Mouse (Mus musculus) left cerebral cortex, postnatal 14 days (tissue): ENCODE data around the gene Dapk1. TPM values are rescaled to one million over a fixed set of nuclear protein-coding genes. Genes with fewer than 3 reads are reported as not detected.

ENCODE experiments used
- DNase-seq, 2 experiments: peaks; one replicate each; pipeline ENCODE4 v3.0.0; 2021 to 2022; ENCODE audit warnings: low spot score in 2 of 2, mixed read lengths in 1 of 2
- intact Hi-C: fragments of 180-260 bp; cut with DNase I; formaldehyde crosslinking; loops from one replicate; pipeline ENCODE4 v1.15.1; 2025
- total RNA-seq, 2 experiments: library from RNA; stranded (reverse); gene quantifications; 2 replicates each; pipeline ENCODE4 v1.2.3; 2021

Gene Dapk1
- total RNA-seq, 2 experiments from 2014 or later = 78.6 to 89.5 TPM

DNA sequence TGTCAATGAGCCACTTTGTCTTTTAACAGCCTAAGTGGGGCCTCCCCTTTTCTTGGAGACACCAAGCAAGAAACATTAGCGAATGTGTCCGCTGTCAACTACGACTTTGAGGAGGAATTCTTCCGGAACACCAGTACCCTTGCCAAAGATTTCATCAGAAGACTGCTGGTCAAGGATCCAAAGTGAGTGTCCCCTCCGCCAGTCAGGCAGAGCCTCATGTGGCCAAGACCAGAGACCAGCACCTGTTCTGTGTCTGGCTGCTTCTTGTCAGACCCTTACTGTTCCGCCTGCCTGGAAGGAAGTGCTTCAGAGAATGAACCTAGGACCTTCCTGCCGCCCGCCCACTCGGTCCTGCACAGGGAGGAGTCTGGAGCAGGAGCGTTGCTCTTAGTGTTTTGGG lies 117.8 kb downstream of the Dapk1 start:
- no peak for DNase-seq
- intact Hi-C loops = no loop called here

- no peak for DNase-seq
Measured at GRCm38 (mm10) chr13:60722763-60723162, 121.0 kb downstream of the Dapk1 start.

GRCm38 (mm10) chr13:60728276-60729054 lies 126.7 kb downstream of the Dapk1 start:
- intact Hi-C loops = no loop called here
- no peak for DNase-seq

More at GRCm38 (mm10) chr13:60722763-60723162, 121.0 kb downstream of the Dapk1 start:
- intact Hi-C loops = no loop called here

- intact Hi-C loops = no loop called here
- no peak for DNase-seq
Measured at GRCm38 (mm10) chr13:60729055-60729402, 127.3 kb downstream of the Dapk1 start.

DNA sequence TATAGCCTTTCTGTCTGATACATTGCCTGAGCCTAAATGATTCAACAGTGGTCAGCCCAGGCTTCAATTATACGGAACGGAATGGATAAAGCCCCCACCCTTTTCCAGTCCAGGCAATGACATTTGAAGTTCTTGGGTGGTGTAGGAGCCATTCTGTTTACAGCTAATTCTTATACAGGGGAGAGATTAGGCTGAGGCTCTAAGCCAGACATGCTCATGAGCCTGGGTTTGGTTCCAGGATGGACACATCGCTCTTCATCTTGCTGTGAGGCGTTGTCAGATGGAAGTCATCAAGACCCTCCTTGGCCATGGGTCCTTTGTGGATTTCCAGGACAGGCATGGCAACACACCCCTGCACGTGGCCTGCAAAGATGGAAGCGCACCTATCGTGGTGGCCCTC lies 128.8 kb downstream of the Dapk1 start:
- DNase-seq = no peak
- intact Hi-C loops = no loop called here

DNA sequence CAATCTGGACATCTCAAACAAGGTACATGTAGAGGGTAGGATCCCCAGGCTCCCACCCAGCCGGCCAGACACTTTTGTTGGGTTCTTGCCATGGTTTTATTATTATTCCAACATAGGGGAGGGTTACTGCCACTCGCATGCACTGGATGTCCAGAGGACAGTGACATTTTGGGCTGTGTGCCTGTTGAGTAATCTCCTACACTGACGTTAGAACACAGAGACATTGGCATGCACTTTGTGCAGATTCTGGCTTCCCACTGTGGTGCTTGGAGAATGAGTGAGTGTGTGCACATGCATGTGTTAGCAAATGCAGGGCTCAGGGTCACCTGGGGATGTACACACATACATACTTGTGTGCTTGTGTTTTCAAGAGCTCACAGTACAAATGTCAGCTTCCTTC lies 129.3 kb downstream of the Dapk1 start:
- intact Hi-C loops = no loop called here

DNA sequence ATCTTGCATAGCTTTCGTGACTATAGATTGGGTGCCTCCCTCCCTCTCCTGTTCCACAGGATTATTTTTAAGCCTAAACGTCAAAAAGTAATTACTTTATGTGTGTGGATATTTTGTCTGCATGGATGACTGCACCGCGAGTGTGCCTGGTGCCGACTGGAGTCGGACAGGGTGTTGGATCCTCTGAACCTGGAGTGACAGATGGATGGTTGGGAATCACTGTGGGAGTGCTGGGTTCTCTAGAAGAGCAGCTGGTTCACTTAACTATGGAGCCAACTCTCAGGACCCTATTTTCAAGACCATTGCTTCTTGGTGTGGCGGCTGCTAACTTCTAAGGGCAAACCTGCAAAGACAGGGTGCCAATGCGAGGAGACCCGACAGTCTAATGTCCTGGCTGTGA lies 133.6 kb downstream of the Dapk1 start:
- no peak for DNase-seq
- intact Hi-C loops = loop anchor here (5.0 kb wide), 1 partner anchor 43 kb away; no protein-coding TSS in a partner anchor

More for the DNA sequence above, 129.3 kb downstream of the Dapk1 start:
- no peak for DNase-seq

GRCm38 (mm10) chr13:60736421-60737105 lies 134.8 kb downstream of the Dapk1 start:
- no peak for DNase-seq
- intact Hi-C loops = loop anchor here (5.0 kb wide), 1 partner anchor 44 kb away; no protein-coding TSS in a partner anchor

DNA sequence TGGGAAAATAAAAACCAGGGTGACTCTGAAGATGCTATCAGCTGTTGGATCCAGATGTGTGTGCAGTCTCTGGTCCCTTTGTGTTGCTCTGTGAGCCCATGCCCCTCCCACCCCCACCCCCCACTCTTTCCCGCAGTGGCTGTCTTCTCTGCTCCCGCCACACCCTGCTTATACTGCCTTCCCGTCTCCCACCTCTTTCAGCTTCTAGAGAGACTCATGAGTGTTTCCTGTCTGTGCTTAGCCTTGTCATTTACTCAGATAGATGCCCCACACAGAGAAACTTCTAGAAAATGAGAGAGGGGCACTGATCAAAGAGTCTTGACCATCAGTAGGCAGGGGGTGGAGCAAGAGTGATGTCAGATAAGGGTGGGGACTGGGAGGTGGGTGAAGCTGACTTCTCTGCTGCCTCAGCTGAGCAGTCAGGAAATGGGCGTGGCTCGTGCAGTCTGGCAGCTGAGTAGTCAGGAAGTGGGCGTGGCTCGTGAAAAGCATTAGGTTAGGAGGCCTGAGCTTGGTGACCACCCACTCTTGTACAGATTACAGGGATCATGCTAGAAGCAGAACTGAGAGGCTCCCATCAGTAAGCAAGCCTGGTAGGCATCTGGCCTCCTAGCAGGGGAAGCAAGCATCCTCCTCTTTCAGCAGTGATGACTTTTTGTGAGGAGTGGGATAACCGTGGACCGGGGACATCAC lies 136.0 kb downstream of the Dapk1 start:
- peak; percentile 66 to 76 for DNase-seq

DNA sequence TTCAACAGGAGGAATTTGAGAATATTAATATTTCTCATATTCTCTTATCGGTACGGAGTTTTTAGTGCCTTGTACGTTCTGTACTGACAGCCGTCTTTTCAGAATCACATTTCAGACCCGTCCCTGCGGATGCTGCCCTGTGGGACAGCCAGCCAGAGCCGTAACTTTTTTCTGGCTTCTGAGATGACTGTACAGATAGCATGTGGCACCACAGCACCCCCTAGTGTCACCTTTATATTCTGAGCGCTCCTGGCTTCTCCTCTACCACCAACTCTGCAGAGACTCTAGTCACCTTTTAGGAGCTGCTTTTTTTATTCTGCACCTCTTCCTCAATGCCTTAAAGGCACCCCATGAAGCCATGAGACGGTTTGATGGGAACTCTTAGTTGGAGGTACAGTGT lies 136.7 kb downstream of the Dapk1 start:
- intact Hi-C loops = loop anchor here (1.0 to 5.0 kb wide), 3 partner anchors 46 to 260 kb away; partner anchors contain the start of gene Dapk1

More for the DNA sequence above, 136.0 kb downstream of the Dapk1 start:
- intact Hi-C loops = loop anchor here (1.0 to 5.0 kb wide), 3 partner anchors 45 to 259 kb away; partner anchors contain the start of gene Dapk1

DNA sequence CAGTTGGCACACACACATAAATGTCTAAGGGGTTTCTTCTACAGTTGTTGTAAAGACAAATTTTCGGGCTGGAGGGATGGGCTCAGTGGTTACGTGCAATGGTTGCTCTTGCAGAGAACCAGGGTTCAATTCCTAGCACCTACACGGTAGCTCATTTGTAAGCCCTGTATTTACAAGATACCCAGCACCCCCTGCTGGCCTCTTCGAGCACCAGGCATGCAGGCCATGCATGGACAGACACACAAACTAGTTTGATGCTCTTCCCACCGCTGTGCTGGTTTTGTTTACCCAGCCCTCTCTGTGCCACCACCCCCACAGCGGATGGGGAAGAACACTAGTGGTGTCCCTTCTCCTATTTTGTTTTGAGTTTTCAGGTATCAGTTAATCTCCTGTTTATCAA lies 138.5 kb downstream of the Dapk1 start:
- intact Hi-C loops = loop anchor here (10.0 kb wide), 1 partner anchor 895 kb away; no protein-coding TSS in a partner anchor
- no peak for DNase-seq

More for the DNA sequence above, 136.7 kb downstream of the Dapk1 start:
- peak; percentile 82 to 84 for DNase-seq

DNA sequence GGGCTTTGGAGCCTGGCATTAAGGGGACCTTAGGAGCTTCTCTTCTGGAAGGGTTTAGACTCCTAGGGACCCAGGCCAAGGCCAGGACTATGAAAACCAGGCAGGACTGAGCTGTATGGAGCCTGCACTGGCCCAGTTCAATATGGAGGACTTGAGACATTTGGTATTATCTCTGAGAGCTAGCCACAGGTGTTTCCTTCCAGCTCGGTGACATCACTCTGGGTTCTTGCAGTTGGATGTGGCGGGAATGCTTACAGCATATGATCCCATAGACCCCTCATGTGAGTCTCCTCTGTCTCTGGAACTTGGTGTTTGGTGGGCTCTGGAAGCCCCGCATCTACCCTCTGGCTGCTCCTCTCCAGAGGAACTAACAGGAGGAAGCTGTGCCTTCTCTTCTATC lies 140.9 kb downstream of the Dapk1 start:
- intact Hi-C loops = loop anchor here (10.0 kb wide), 1 partner anchor 898 kb away; no protein-coding TSS in a partner anchor
- no peak for DNase-seq

GRCm38 (mm10) chr13:60743381-60744077 lies 141.8 kb downstream of the Dapk1 start:
- intact Hi-C loops = loop anchor here (10.0 kb wide), 1 partner anchor 899 kb away; no protein-coding TSS in a partner anchor
- peak in 1 of 2 experiments; percentile 25 for DNase-seq

- intact Hi-C loops = loop anchor here (10.0 kb wide), 1 partner anchor 899 kb away; no protein-coding TSS in a partner anchor
- DNase-seq = peak; percentile 84 to 89
Measured at GRCm38 (mm10) chr13:60744078-60744460, 142.3 kb downstream of the Dapk1 start.

GRCm38 (mm10) chr13:60744736-60745135 lies 143.0 kb downstream of the Dapk1 start:
- intact Hi-C loops = loop anchor here (10.0 kb wide), 1 partner anchor 900 kb away; no protein-coding TSS in a partner anchor
- no peak for DNase-seq

DNA sequence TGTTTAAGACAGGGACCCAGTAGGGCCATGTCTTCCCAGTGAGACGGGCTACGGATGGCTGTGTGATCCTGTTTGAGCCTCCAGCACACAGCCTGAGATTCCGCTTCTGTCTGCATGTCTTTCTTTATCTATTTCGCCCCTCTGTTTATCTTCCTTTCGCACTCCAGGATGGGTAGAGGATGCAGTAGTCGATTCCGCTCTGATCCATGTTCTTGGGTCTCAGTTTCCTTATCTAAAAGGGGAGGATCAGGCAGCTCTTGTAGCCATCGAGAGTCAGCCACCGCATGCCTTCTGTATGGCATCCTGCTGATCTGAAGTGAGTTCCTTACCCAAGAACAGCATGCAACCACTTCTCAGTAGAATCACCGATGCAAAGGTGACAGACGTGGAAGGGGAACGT lies 143.6 kb downstream of the Dapk1 start:
- DNase-seq = no peak
- intact Hi-C loops = loop anchor here (10.0 kb wide), 1 partner anchor 901 kb away; no protein-coding TSS in a partner anchor

- intact Hi-C loops = loop anchor here (10.0 kb wide), 1 partner anchor 901 kb away; no protein-coding TSS in a partner anchor
Measured at GRCm38 (mm10) chr13:60746271-60746670, 144.5 kb downstream of the Dapk1 start.

GRCm38 (mm10) chr13:60747201-60747600 lies 145.5 kb downstream of the Dapk1 start:
- DNase-seq = no peak
- intact Hi-C loops = loop anchor here (10.0 kb wide), 1 partner anchor 902 kb away; no protein-coding TSS in a partner anchor

More at GRCm38 (mm10) chr13:60746271-60746670, 144.5 kb downstream of the Dapk1 start:
- DNase-seq = peak in 1 of 2 experiments; percentile 40

DNA sequence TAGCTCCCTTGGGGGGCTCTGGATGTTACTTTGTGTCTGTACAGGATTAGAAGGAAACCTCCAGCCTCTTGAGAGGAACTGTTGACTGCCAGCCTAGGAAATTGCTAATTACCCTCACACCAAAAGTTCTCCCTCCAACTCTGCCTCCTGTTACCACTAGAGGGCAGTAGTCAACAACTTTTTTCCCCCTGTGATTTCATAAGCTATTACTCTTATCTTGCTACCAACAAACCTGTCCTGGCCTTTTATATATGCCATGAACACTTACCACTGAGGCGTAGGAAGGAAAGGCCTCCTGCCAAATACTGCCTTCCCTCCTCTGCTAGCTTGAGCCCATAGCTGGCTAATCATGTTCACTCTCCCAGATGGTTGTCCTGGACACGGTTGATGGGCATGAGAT lies 146.8 kb downstream of the Dapk1 start:
- DNase-seq = peak; percentile 41 to 63
- intact Hi-C loops = loop anchor here (10.0 kb wide), 1 partner anchor 904 kb away; no protein-coding TSS in a partner anchor
